Mouse (Mus musculus) bone marrow macrophage, adult 2 months (primary cell): ENCODE data around the gene Anapc13.

Experiments used
- CTCF ChIP-seq: IDR thresholded peaks from 2 replicates; pipeline ENCODE4 v1.5.1; 2012; ENCODE audit warnings: low read depth, mild to moderate bottlenecking, low read length, moderate library complexity
- POLR2A ChIP-seq: IDR thresholded peaks from 2 replicates; pipeline ENCODE4 v1.6.1; 2012; ENCODE audit warnings: mild to moderate bottlenecking, low read depth, low read length, borderline replicate concordance

- no peak for TF ChIP-seq CTCF
- TF ChIP-seq POLR2A: no peak
Measured at GRCm38 (mm10) chr9:102632173-102632572, 6.1 kb downstream of the Anapc13 start.
